Mouse (Mus musculus): Measurements from ENCODE around the gene Gsc2. TPM values are rescaled to one million over a fixed set of nuclear protein-coding genes. Genes with fewer than 3 reads are reported as not detected.
A peak's percentile ranks its signal among the peaks of the same experiment; 100 is the strongest.

Gene Gsc2
- polyA plus RNA-seq, 1 experiment from 2014 or later: 0.30 TPM

- H3K4me3 ChIP-seq (replicated peaks; ENCODE audit: low read length): peak within 1 kb of the TSS; percentile 62
- peak; percentile 81 for ATAC-seq
- no peaks in the 10 kb centered on the region for H3K9me3 ChIP-seq (ENCODE audit: control insufficient read depth, low read length)
- no peaks in the 10 kb centered on the region for H3K27me3 ChIP-seq (replicated peaks; ENCODE audit: control insufficient read depth, insufficient read depth, low read length)
- WGBS: under 1% methylated on average over 47 of the region's 47 CpGs
- peak within 1 kb of the TSS; percentile 72 for H3K9ac ChIP-seq (replicated peaks; ENCODE audit: low read depth, low read length)
- H3K27ac ChIP-seq (ENCODE audit: low read length): peak within 1 kb of the TSS; percentile 85
- no peaks in the 10 kb centered on the region for H3K36me3 ChIP-seq (ENCODE audit: control insufficient read depth, insufficient read depth)
- peaks cover 26% of the 10 kb centered on the region for H3K4me1 ChIP-seq (replicated peaks; ENCODE audit: control insufficient read depth, insufficient read depth, low read length)
- peak within 1 kb of the TSS; percentile 91 for H3K4me2 ChIP-seq (ENCODE audit: low read length)
These were observed 13.3 kb upstream of the Gsc2 start, which contains the start of gene Slc25a1 for GRCm38 (mm10) chr16:17928087-17928580. TSS of gene Slc25a1 (minus strand) at chr16:17928219.

DNA sequence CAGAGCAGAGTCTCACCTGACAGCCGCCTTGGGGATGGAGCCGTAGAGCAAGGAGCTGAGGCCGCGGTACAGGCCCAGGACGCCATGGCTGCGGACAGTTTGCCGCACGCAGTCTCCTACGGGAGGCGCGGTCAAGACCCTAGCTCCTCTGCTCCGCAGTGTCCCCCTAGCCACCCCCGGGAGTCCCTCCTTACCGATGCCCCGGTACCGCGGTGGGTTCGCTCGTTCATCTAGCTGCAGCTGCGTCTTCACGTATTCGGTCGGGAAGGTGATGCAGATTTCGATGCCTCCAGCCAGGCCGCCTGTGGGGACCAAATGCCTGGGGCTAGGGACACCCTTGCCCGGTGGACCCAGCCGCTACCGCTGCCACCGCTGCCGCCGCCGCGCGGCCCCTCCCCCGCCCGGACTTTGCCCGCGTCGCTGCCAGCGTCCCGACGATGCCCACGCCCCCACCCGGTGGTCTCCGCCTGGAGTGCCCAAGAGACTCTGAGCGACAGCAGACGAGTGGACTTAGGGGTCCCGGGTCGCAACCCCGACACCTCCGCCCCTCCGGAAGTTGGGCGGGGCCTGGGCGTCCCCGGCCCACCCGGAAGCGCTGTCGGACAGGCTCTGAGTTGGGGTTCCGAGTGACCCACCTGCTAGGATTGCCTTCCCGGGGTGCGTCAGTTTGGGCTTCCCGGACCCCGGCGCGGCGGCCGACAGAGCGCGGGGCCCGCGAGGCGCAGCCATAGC lies 12.7 kb upstream of the Gsc2 start:
- peak overlapping the region; percentile 85 for H3K27ac ChIP-seq (ENCODE audit: low read length)
- WGBS: 2% methylated on average over 69 of the region's 72 CpGs
- no peaks in the 10 kb centered on the region for H3K27me3 ChIP-seq (replicated peaks; ENCODE audit: control insufficient read depth, insufficient read depth, low read length)
- H3K4me3 ChIP-seq (replicated peaks; ENCODE audit: low read length): peak overlapping the region; percentile 62
- H3K36me3 ChIP-seq (ENCODE audit: control insufficient read depth, insufficient read depth): no peaks in the 10 kb centered on the region
- peak overlapping the region; percentile 72 for H3K9ac ChIP-seq (replicated peaks; ENCODE audit: low read depth, low read length)
- peaks cover 29% of the 10 kb centered on the region for H3K4me1 ChIP-seq (replicated peaks; ENCODE audit: control insufficient read depth, insufficient read depth, low read length)
- peak; percentile 30 for ATAC-seq
- no peaks in the 10 kb centered on the region for H3K9me3 ChIP-seq (ENCODE audit: control insufficient read depth, low read length)
- H3K4me2 ChIP-seq (ENCODE audit: low read length): peak overlapping the region; percentile 91

DNA sequence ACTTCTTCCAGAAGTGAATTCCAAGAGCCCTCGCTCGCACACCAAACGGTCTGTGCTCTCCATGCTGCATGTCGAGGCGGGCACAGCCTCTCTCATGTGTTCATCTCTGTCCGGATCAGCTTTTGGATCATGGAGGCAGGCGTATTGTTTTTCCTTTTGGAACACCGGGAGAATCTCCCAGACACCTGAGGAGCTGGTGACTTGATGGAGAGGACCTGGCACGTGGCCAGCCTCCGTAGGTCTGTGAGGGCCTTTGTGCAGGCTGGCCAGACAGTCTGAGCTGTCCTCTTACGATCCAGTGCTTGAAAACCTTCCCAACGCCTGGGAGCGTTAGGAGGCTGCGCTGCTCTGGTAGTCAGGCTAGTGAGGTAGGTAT lies 7.3 kb upstream of the Gsc2 start:
- 0% methylated on average over 14 of the region's 14 CpGs for WGBS

GRCm38 (mm10) chr16:17921325-17922162 lies 6.7 kb upstream of the Gsc2 start:
- Histone ChIP-seq H3K4me1 (replicated peaks; ENCODE audit: control insufficient read depth, insufficient read depth, low read length) (peaks cover 26% of the 10 kb centered on the region), H3K4me3 (replicated peaks; ENCODE audit: low read length) (peak overlapping the region; percentile 82), H3K9me3 (ENCODE audit: control insufficient read depth, low read length) (no peaks in the 10 kb centered on the region), H3K27me3 (replicated peaks; ENCODE audit: control insufficient read depth, insufficient read depth, low read length) (peaks cover 12% of the 10 kb centered on the region), H3K9ac (replicated peaks; ENCODE audit: low read depth, low read length) (peak overlapping the region; percentile 85), H3K4me2 (ENCODE audit: low read length) (peak overlapping the region; percentile 99), H3K27ac (ENCODE audit: low read length) (peak overlapping the region; percentile 90), H3K36me3 (ENCODE audit: control insufficient read depth, insufficient read depth) (no peaks in the 10 kb centered on the region)
- peak; percentile 94 for ATAC-seq
- 1% methylated on average over 46 of the region's 47 CpGs for WGBS

More for the DNA sequence above, 7.3 kb upstream of the Gsc2 start:
- Histone ChIP-seq H3K27me3 (replicated peaks; ENCODE audit: control insufficient read depth, insufficient read depth, low read length) (peaks cover 6% of the 10 kb centered on the region), H3K4me1 (replicated peaks; ENCODE audit: control insufficient read depth, insufficient read depth, low read length) (peaks cover 33% of the 10 kb centered on the region), H3K9ac (replicated peaks; ENCODE audit: low read depth, low read length) (peak overlapping the region; percentile 81), H3K27ac (ENCODE audit: low read length) (peak overlapping the region; percentile 90), H3K9me3 (ENCODE audit: control insufficient read depth, low read length) (no peaks in the 10 kb centered on the region), H3K36me3 (ENCODE audit: control insufficient read depth, insufficient read depth) (no peaks in the 10 kb centered on the region), H3K4me3 (replicated peaks; ENCODE audit: low read length) (peak overlapping the region; percentile 82), H3K4me2 (ENCODE audit: low read length) (peak overlapping the region; percentile 99)
- peak; percentile 7 for ATAC-seq

- H3K4me1 ChIP-seq (replicated peaks; ENCODE audit: control insufficient read depth, insufficient read depth, low read length): peaks cover 23% of the 10 kb centered on the region
- peaks cover 21% of the 10 kb centered on the region for H3K27me3 ChIP-seq (replicated peaks; ENCODE audit: control insufficient read depth, insufficient read depth, low read length)
- no peak overlapping the region for H3K4me3 ChIP-seq (replicated peaks; ENCODE audit: low read length)
- H3K9ac ChIP-seq (replicated peaks; ENCODE audit: low read depth, low read length): peak overlapping the region; percentile 85; the same call in 1 of the 2 replicates
- WGBS: 3% methylated on average over 20 of the region's 20 CpGs
- H3K9me3 ChIP-seq (ENCODE audit: control insufficient read depth, low read length): no peaks in the 10 kb centered on the region
- no peak overlapping the region for H3K4me2 ChIP-seq (ENCODE audit: low read length)
- no peaks in the 10 kb centered on the region for H3K36me3 ChIP-seq (ENCODE audit: control insufficient read depth, insufficient read depth)
- H3K27ac ChIP-seq (ENCODE audit: low read length): no peak overlapping the region
- no peak for ATAC-seq
These were observed 5.7 kb upstream of the Gsc2 start for GRCm38 (mm10) chr16:17920586-17920985.

- H3K27me3 ChIP-seq (replicated peaks; ENCODE audit: control insufficient read depth, insufficient read depth, low read length): peaks cover 43% of the 10 kb centered on the region
- WGBS: under 1% methylated on average over 35 of the region's 35 CpGs
- H3K4me2 ChIP-seq (ENCODE audit: low read length): peak within 1 kb of the TSS; percentile 80
- H3K27ac ChIP-seq (ENCODE audit: low read length): peak within 1 kb of the TSS; percentile 70; the same call in 1 of the 2 replicates
- ATAC-seq: peak; percentile 96
- H3K4me1 ChIP-seq (replicated peaks; ENCODE audit: control insufficient read depth, insufficient read depth, low read length): peaks cover 22% of the 10 kb centered on the region
- H3K4me3 ChIP-seq (replicated peaks; ENCODE audit: low read length): peak within 1 kb of the TSS; percentile 75
- no peaks in the 10 kb centered on the region for H3K9me3 ChIP-seq (ENCODE audit: control insufficient read depth, low read length)
- peak within 1 kb of the TSS; percentile 75 for H3K9ac ChIP-seq (replicated peaks; ENCODE audit: low read depth, low read length)
- H3K36me3 ChIP-seq (ENCODE audit: control insufficient read depth, insufficient read depth): peaks cover 12% of the 10 kb centered on the region
These were observed 3.7 kb downstream of the Gsc2 start, which contains the start of gene Ess2 for GRCm38 (mm10) chr16:17911052-17911595. TSS of gene Ess2 (minus strand) at chr16:17911348.

DNA sequence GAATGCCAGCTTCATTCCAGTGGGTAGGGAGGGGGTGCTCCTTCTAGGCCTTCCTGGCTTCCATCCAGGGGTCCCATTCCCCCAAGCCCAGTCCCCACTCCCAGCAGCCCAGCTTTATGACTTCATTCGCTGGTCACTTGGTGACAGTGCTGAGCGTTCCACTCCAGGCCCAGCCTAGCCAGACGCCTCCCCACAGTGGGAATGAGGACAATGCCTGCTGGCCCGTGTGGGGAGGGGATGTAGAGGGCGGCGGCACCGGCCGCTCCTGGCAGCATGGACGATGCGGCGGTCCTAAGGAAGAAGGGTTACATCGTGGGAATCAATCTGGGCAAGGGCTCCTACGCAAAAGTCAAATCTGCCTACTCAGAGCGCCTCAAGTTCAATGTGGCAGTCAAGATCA lies 16.4 kb downstream of the Gsc2 start, which contains the start of the genes Dgcr2 and Tssk2:
Gene Dgcr2 (minus strand): TSS at position 101 of the 400 bp plus-strand sequence.
Gene Tssk2 (plus strand): TSS at position 176 of the 400 bp plus-strand sequence.
- H3K36me3 ChIP-seq (ENCODE audit: control insufficient read depth, insufficient read depth): peaks cover 17% of the 10 kb centered on the region
- H3K4me1 ChIP-seq (replicated peaks; ENCODE audit: control insufficient read depth, insufficient read depth, low read length): no peaks in the 10 kb centered on the region

GRCm38 (mm10) chr16:17896091-17896490 lies 18.8 kb downstream of the Gsc2 start:
- Histone ChIP-seq H3K4me2 (ENCODE audit: low read length) (no peak overlapping the region), H3K9me3 (ENCODE audit: control insufficient read depth, low read length) (no peaks in the 10 kb centered on the region), H3K36me3 (ENCODE audit: control insufficient read depth, insufficient read depth) (peaks cover 6% of the 10 kb centered on the region; the same call in 1 of the 2 replicates), H3K4me1 (replicated peaks; ENCODE audit: control insufficient read depth, insufficient read depth, low read length) (peaks cover 9% of the 10 kb centered on the region), H3K27ac (ENCODE audit: low read length) (no peak overlapping the region), H3K4me3 (replicated peaks; ENCODE audit: low read length) (no peak overlapping the region), H3K27me3 (replicated peaks; ENCODE audit: control insufficient read depth, insufficient read depth, low read length) (no peaks in the 10 kb centered on the region), H3K9ac (replicated peaks; ENCODE audit: low read depth, low read length) (no peak overlapping the region)
- no peak for ATAC-seq

More for the DNA sequence above, 16.4 kb downstream of the Gsc2 start, which contains the start of the genes Dgcr2 and Tssk2:
- Histone ChIP-seq H3K9me3 (ENCODE audit: control insufficient read depth, low read length) (no peaks in the 10 kb centered on the region), H3K9ac (replicated peaks; ENCODE audit: low read depth, low read length) (no peak within 1 kb of the TSS), H3K27me3 (replicated peaks; ENCODE audit: control insufficient read depth, insufficient read depth, low read length) (no peaks in the 10 kb centered on the region), H3K27ac (ENCODE audit: low read length) (no peak within 1 kb of the TSS), H3K4me3 (replicated peaks; ENCODE audit: low read length) (no peak within 1 kb of the TSS), H3K4me2 (ENCODE audit: low read length) (no peak within 1 kb of the TSS)
- whole genome bisulfite sequencing: 92% methylated on average over 14 of the region's 14 CpGs
- no peak for ATAC-seq

Data from forebrain, embryonic 16.5 days (tissue).